In genomic region chr7:81133416-81133815, GRCm38 (mm10) we compare ENCODE assay signal across 16 mouse cellular contexts. TPM values are rescaled to one million over a fixed set of nuclear protein-coding genes. Genes with fewer than 3 reads are reported as not detected.
DNase-seq lines count a peak whose midpoint lies in the region; ATAC-seq and TF ChIP-seq lines count a peak whose summit lies in the region.
"Had no signal": no experiment of that assay in that cellular context is flagged by ENCODE, and none has a peak within 500 bp of the region (broad histone marks: within the 10 kb centered on the region; RNA-seq: fewer than 3 reads in every experiment).

No protein-coding gene starts in this region.

- H3K27me3 ChIP-seq in lung, embryonic 16.5 days (ENCODE audit: control insufficient read depth, insufficient read depth, low read depth, low read length) = no peaks in the 10 kb centered on the region
- no peaks in the 10 kb centered on the region for H3K27me3 ChIP-seq in heart, postnatal 0 days (ENCODE audit: control insufficient read depth, insufficient read depth, low read length)
- no peaks in the 10 kb centered on the region for H3K27me3 ChIP-seq in hindbrain, embryonic 16.5 days (replicated peaks; ENCODE audit: control insufficient read depth, insufficient read depth, low read length)
- H3K27me3 ChIP-seq: embryonic facial prominence, embryonic 12.5 days; forebrain, embryonic 12.5 days; hindbrain, embryonic 12.5 days had no signal

- H3K4me1 ChIP-seq in lung, embryonic 16.5 days (replicated peaks; ENCODE audit: control insufficient read depth, insufficient read depth, low read length) = peaks cover 20% of the 10 kb centered on the region
- peaks cover 27% of the 10 kb centered on the region for H3K4me1 ChIP-seq in heart, postnatal 0 days (ENCODE audit: control insufficient read depth, insufficient read depth)
- H3K4me1 ChIP-seq in hindbrain, embryonic 16.5 days (ENCODE audit: control insufficient read depth, insufficient read depth, low read depth, low read length) = no peaks in the 10 kb centered on the region

- 65% methylated on average over 6 of the region's 6 CpGs for WGBS in lung, embryonic 16.5 days
- 58% methylated on average over 6 of the region's 6 CpGs for WGBS in heart, postnatal 0 days
- WGBS in hindbrain, embryonic 16.5 days = 58% methylated on average over 6 of the region's 6 CpGs

- H3K4me2 ChIP-seq in lung, embryonic 16.5 days (ENCODE audit: low read depth, low read length) = no peak overlapping the region
- H3K4me2 ChIP-seq in heart, postnatal 0 days (ENCODE audit: low read depth, low read length) = no peak overlapping the region
- no peak overlapping the region for H3K4me2 ChIP-seq in hindbrain, embryonic 16.5 days (ENCODE audit: low read length)
- H3K4me2 ChIP-seq: forebrain, embryonic 12.5 days; hindbrain, embryonic 12.5 days had no signal

- H3K9ac ChIP-seq in lung, embryonic 16.5 days (ENCODE audit: low read length) = no peak overlapping the region
- 0 out of 2 replicates have a peak overlapping the region, but pooled peaks have one; percentile 8 for H3K9ac ChIP-seq in heart, postnatal 0 days (replicated peaks; ENCODE audit: low read depth, low read length)
- H3K9ac ChIP-seq in hindbrain, embryonic 16.5 days (ENCODE audit: low read depth, low read length) = no peak overlapping the region
- H3K9ac ChIP-seq: embryonic facial prominence, embryonic 12.5 days; forebrain, embryonic 12.5 days; hindbrain, embryonic 12.5 days had no signal

- TF ChIP-seq CTCF in heart, postnatal 0 days (IDR thresholded peaks at IDR 0.05; ENCODE audit: low read depth) = no peak

- peak; percentile 63 for DNase-seq in gastrocnemius, postnatal 25 days
- no peak for DNase-seq in gastrocnemius, postnatal 10 days
- no peak for DNase-seq in lung, postnatal 10 days
- no peak for DNase-seq in heart, postnatal 0 days (ENCODE audit: low spot score)
- DNase-seq in embryo, embryonic 9.5 days (ENCODE audit: extremely low spot score) = no peak
- DNase-seq: adrenal gland, adult 8-10 months; cerebellum, postnatal 14 days; layer of hippocampus, adult 9-11 months; thymus, postnatal 4 days had no signal

- H3K9me3 ChIP-seq in lung, embryonic 16.5 days (ENCODE audit: control insufficient read depth, low read length) = no peaks in the 10 kb centered on the region
- H3K9me3 ChIP-seq in heart, postnatal 0 days (replicated peaks; ENCODE audit: control insufficient read depth, low read length) = no peaks in the 10 kb centered on the region
- no peaks in the 10 kb centered on the region for H3K9me3 ChIP-seq in hindbrain, embryonic 16.5 days (ENCODE audit: control insufficient read depth, low read length)
- H3K9me3 ChIP-seq: embryonic facial prominence, embryonic 12.5 days; forebrain, embryonic 12.5 days; hindbrain, embryonic 12.5 days had no signal

- H3K27ac ChIP-seq in lung, embryonic 16.5 days (ENCODE audit: low read length) = 0 out of 2 replicates have a peak overlapping the region, but pooled peaks have one; percentile 4
- peak overlapping the region; percentile 56 for H3K27ac ChIP-seq in heart, postnatal 0 days (ENCODE audit: low read depth)
- H3K27ac ChIP-seq in hindbrain, embryonic 16.5 days (ENCODE audit: low read depth, low read length) = no peak overlapping the region
- H3K27ac ChIP-seq: forebrain, embryonic 12.5 days; hindbrain, embryonic 12.5 days had no signal

- TF ChIP-seq EP300 in heart, postnatal 0 days (IDR thresholded peaks at IDR 0.05; ENCODE audit: low read depth) = no peak

- H3K36me3 ChIP-seq in lung, embryonic 16.5 days (ENCODE audit: control insufficient read depth, insufficient read depth, low read length) = no peaks in the 10 kb centered on the region
- H3K36me3 ChIP-seq in heart, postnatal 0 days (replicated peaks; ENCODE audit: control insufficient read depth, insufficient read depth, low read length) = no peaks in the 10 kb centered on the region
- no peaks in the 10 kb centered on the region for H3K36me3 ChIP-seq in hindbrain, embryonic 16.5 days (ENCODE audit: control insufficient read depth, insufficient read depth, low read length)
- H3K36me3 ChIP-seq: embryonic facial prominence, embryonic 12.5 days; forebrain, embryonic 12.5 days; hindbrain, embryonic 12.5 days had no signal

- no peak overlapping the region for H3K4me3 ChIP-seq in lung, embryonic 16.5 days (ENCODE audit: low read length)
- H3K4me3 ChIP-seq in heart, postnatal 0 days (ENCODE audit: low read depth, low read length) = no peak overlapping the region
- no peak overlapping the region for H3K4me3 ChIP-seq in hindbrain, embryonic 16.5 days (ENCODE audit: low read length)
- H3K4me3 ChIP-seq: embryonic facial prominence, embryonic 12.5 days; forebrain, embryonic 12.5 days; hindbrain, embryonic 12.5 days had no signal

- no peak for ATAC-seq in lung, embryonic 16.5 days (ENCODE audit: low read depth)
- no peak for ATAC-seq in heart, postnatal 0 days (ENCODE audit: insufficient read depth, low read depth)
- no peak for ATAC-seq in hindbrain, embryonic 16.5 days
- ATAC-seq in megakaryocyte progenitor cell, adult 5-6 weeks (replicated peaks; ENCODE audit: poor library complexity) = no peak

RNA-seq across cellular contexts. Expression of gene Slc28a1, which starts 18.8 kb away (rescaled TPM):
- total RNA-seq in gastrocnemius, postnatal 25 days (2021) = under 1 TPM; 0.19 to 0.20 TPM
- total RNA-seq in gastrocnemius, postnatal 10 days (2021) = under 1 TPM; 0.28 to 0.34 TPM
- polyA plus RNA-seq in lung, embryonic 16.5 days (2015; fragmentation: Nextera tagmentation; extraction: Ambion mirVana) = 0.06 TPM in 1 of 2 replicates, not detected in the other
- not detected in 2 replicates for total RNA-seq in heart, postnatal 0 days (2014; rRNA removed; ENCODE audit: low replicate concordance)
- 0.04 and 0.05 TPM in 2 replicates for polyA plus RNA-seq in heart, postnatal 0 days (2015; fragmentation: Nextera tagmentation; extraction: Ambion mirVana)
- polyA plus RNA-seq in hindbrain, embryonic 16.5 days (2015; fragmentation: Nextera tagmentation; extraction: Ambion mirVana) = 0.05 TPM in 1 of 2 replicates, not detected in the other
- not detected in 2 replicates for total RNA-seq in megakaryocyte progenitor cell, adult 5-6 weeks (2015)
- total RNA-seq in megakaryocyte progenitor cell, adult 5-6 weeks (2017) = not detected in 2 replicates
- total RNA-seq: adrenal gland, adult 8-10 months had no signal
- polyA plus RNA-seq: embryonic facial prominence, embryonic 12.5 days; forebrain, embryonic 12.5 days; hindbrain, embryonic 12.5 days; neural tube, embryonic 14.5 days had no signal
